Mouse (Mus musculus) left cerebral cortex, adult 18-20 months (tissue): ENCODE data around the gene Snx27. TPM values are rescaled to one million over a fixed set of nuclear protein-coding genes. Genes with fewer than 3 reads are reported as not detected.

Source experiments
- DNase-seq, 2 experiments: peaks; one replicate each; pipeline ENCODE4 v3.0.0; 2021 to 2022; ENCODE audit warnings: low spot score in 2 of 2, mixed read lengths in 1 of 2
- total RNA-seq, 2 experiments: library from RNA; stranded (reverse); gene quantifications; 2 replicates each; pipeline ENCODE4 v1.2.3; 2021

The Snx27 gene
- total RNA-seq, 2 experiments from 2014 or later, result 106 TPM

- no peak for DNase-seq
These were observed 8.0 kb downstream of the Snx27 start for GRCm38 (mm10) chr3:94574506-94574905.

GRCm38 (mm10) chr3:94567242-94567641, 15.3 kb downstream of the Snx27 start:
- DNase-seq, result no peak

- no peak for DNase-seq
These were observed 17.0 kb downstream of the Snx27 start for GRCm38 (mm10) chr3:94565557-94565956.

GRCm38 (mm10) chr3:94565127-94565526, 17.4 kb downstream of the Snx27 start:
- no peak for DNase-seq

GRCm38 (mm10) chr3:94564356-94565010, 18.0 kb downstream of the Snx27 start:
- no peak for DNase-seq

GRCm38 (mm10) chr3:94563163-94563562, 19.4 kb downstream of the Snx27 start:
- DNase-seq, result no peak

GRCm38 (mm10) chr3:94559931-94560429, 22.5 kb downstream of the Snx27 start:
- peak in 1 of 2 experiments; percentile 8 for DNase-seq

- DNase-seq, result no peak
These were observed 33.5 kb downstream of the Snx27 start for GRCm38 (mm10) chr3:94549041-94549440.

- DNase-seq, result no peak
These were observed 45.3 kb downstream of the Snx27 start for GRCm38 (mm10) chr3:94537187-94537586.

GRCm38 (mm10) chr3:94533968-94534367, 48.5 kb downstream of the Snx27 start:
- DNase-seq, result peak; percentile 13 to 21

- DNase-seq, result no peak
These were observed 55.8 kb downstream of the Snx27 start for GRCm38 (mm10) chr3:94526731-94527130.

- DNase-seq, result no peak
These were observed 75.9 kb downstream of the Snx27 start for GRCm38 (mm10) chr3:94506664-94507063.

- peak in 1 of 2 experiments; percentile 20 for DNase-seq
These were observed 80.3 kb downstream of the Snx27 start for GRCm38 (mm10) chr3:94502243-94502642.

- DNase-seq, result no peak
These were observed 85.4 kb downstream of the Snx27 start for GRCm38 (mm10) chr3:94497162-94497561.

- DNase-seq, result peak in 1 of 2 experiments; percentile 41
These were observed 94.9 kb downstream of the Snx27 start for GRCm38 (mm10) chr3:94487581-94487980.

- no peak for DNase-seq
These were observed 96.6 kb downstream of the Snx27 start for GRCm38 (mm10) chr3:94485922-94486321.

GRCm38 (mm10) chr3:94483790-94484439, 98.6 kb downstream of the Snx27 start:
- peak; percentile 94 to 97 for DNase-seq

- no peak for DNase-seq
These were observed 99.6 kb downstream of the Snx27 start for GRCm38 (mm10) chr3:94482764-94483385.

GRCm38 (mm10) chr3:94481429-94481828, 101.1 kb downstream of the Snx27 start:
- no peak for DNase-seq

- DNase-seq, result peak in 1 of 2 experiments; percentile 39
These were observed 102.1 kb downstream of the Snx27 start, which contains the start of gene Riiad1 for GRCm38 (mm10) chr3:94480291-94480884. Riiad1 (minus strand) TSS chr3:94480341.

- no peak for DNase-seq
These were observed 103.0 kb downstream of the Snx27 start for GRCm38 (mm10) chr3:94479564-94479963.
